Mouse (Mus musculus) ES-E14 (cell line): ENCODE measurements around the gene Pla2g6. TPM values are rescaled to one million over a fixed set of nuclear protein-coding genes. Genes with fewer than 3 reads are reported as not detected.
A peak's percentile ranks its signal among the peaks of the same experiment; 100 is the strongest.

Source experiments
- DNase-seq: peaks from one replicate; pipeline ENCODE4 v3.0.0-alpha.2; 2013; ENCODE audit warnings: low read depth, low spot score
- H3K27ac ChIP-seq: 2 replicates; pipeline ENCODE4 v1.5.1; 2012; ENCODE audit warnings: low read depth, mild to moderate bottlenecking, low read length, moderate library complexity, mixed read lengths; ENCODE audit not compliant: poor library complexity, insufficient read depth, severe bottlenecking
- H3K36me3 ChIP-seq: 2 replicates; pipeline ENCODE4 v1.6.1; 2012; ENCODE audit warnings: mild to moderate bottlenecking, low read length, moderate library complexity, mixed read lengths; ENCODE audit not compliant: control insufficient read depth, poor library complexity, insufficient read depth, severe bottlenecking
- H3K4me1 ChIP-seq, 2 experiments: fragments of 150-350 bp in 1 of 2; sonication (generic) in 1 of 2; 2 replicates each; pipeline ENCODE4 v1.6.1; 2012; ENCODE audit warnings: low read length in 2 of 2, mild to moderate bottlenecking in 1 of 2, mixed read lengths in 1 of 2; ENCODE audit not compliant: control insufficient read depth in 2 of 2, insufficient read depth in 2 of 2, poor library complexity in 1 of 2
- H3K4me3 ChIP-seq, 2 experiments: fragments of 150-350 bp in 1 of 2; sonication (generic) in 1 of 2; 2 replicates each; pipeline ENCODE4 v1.5.1; 2012; ENCODE audit warnings: low read length in 2 of 2, low read depth in 1 of 2, mild to moderate bottlenecking in 1 of 2, mixed read lengths in 1 of 2; ENCODE audit not compliant: insufficient read depth in 1 of 2, poor library complexity in 1 of 2, severe bottlenecking in 1 of 2
- H3K9ac ChIP-seq: 2 replicates; pipeline ENCODE4 v1.6.1; 2012; ENCODE audit warnings: low read depth, mild to moderate bottlenecking, low read length, mixed read lengths; ENCODE audit not compliant: poor library complexity, insufficient read depth, severe bottlenecking
- H3K9me3 ChIP-seq: fragments of 150-350 bp; sonication (generic); 2 replicates; pipeline ENCODE4 v1.6.1; 2012; ENCODE audit warnings: low read depth, mild to moderate bottlenecking, low read length; ENCODE audit not compliant: control insufficient read depth, insufficient read depth
- CHD2 ChIP-seq: IDR thresholded peaks from 2 replicates; pipeline ENCODE4 v1.6.1; 2014; ENCODE audit warnings: mild to moderate bottlenecking, low read depth, low read length, inconsistent platforms
- HCFC1 ChIP-seq: IDR thresholded peaks from 2 replicates; pipeline ENCODE4 v1.6.1; 2012; ENCODE audit warnings: low read length, inconsistent platforms, borderline replicate concordance; ENCODE audit not compliant: insufficient read depth
- MAFK ChIP-seq: IDR thresholded peaks from 2 replicates; pipeline ENCODE4 v1.6.1; 2014; ENCODE audit warnings: mild to moderate bottlenecking, low read depth, low read length, inconsistent platforms; ENCODE audit not compliant: insufficient read depth
- ZC3H11A ChIP-seq: IDR thresholded peaks from 2 replicates; pipeline ENCODE4 v1.6.1; 2012; ENCODE audit warnings: low read depth, mild to moderate bottlenecking, inconsistent platforms, low read length, borderline replicate concordance
- ZNF384 ChIP-seq: IDR thresholded peaks from 2 replicates; pipeline ENCODE4 v1.6.1; 2012; ENCODE audit warnings: low read depth, low read length, inconsistent platforms
- in situ Hi-C, 2 experiments: fragments of 600-800 bp; cut with MboI; formaldehyde crosslinking; loops; one replicate each; pipeline ENCODE4 v1.15.1; 2025; ENCODE audit warnings: low sequenced_read_pairs in 2 of 2, inconsistent platforms in 1 of 2; ENCODE audit not compliant: unreplicated experiment in 2 of 2
- total RNA-seq: library from RNA; depleted of rRNA; stranded (reverse); fragments of 300-350 nt; gene quantifications from 2 replicates; pipeline ENCODE4 v1.2.3, GENCODE M21; 2012

Gene Pla2g6
- total RNA-seq, 1 experiment, result 59.2 TPM

GRCm38 (mm10) chr15:79245321-79245720 is 82.9 kb downstream of the Pla2g6 start:
- H3K9ac ChIP-seq, result no peak overlapping the region
- H3K9me3 ChIP-seq, result no peaks in the 10 kb centered on the region
- TF ChIP-seq ZNF384 (no peak), HCFC1 (no peak), ZC3H11A (no peak), CHD2 (no peak), MAFK (no peak)
- in situ Hi-C loops, result no loop called here
- peaks cover 54% of the 10 kb centered on the region for H3K36me3 ChIP-seq
- peaks cover 2 to 3% of the 10 kb centered on the region in 2 experiments; a peak in 3 of 4 replicates for H3K4me1 ChIP-seq
- no peak overlapping the region for H3K4me3 ChIP-seq
- no peak for DNase-seq
- H3K27ac ChIP-seq, result no peak overlapping the region

- no peak overlapping the region for H3K4me3 ChIP-seq
- no peaks in the 10 kb centered on the region for H3K9me3 ChIP-seq
- peaks cover 64% of the 10 kb centered on the region for H3K36me3 ChIP-seq
- DNase-seq, result no peak
- in situ Hi-C loops, result no loop called here
- no peak overlapping the region for H3K27ac ChIP-seq
- H3K4me1 ChIP-seq, result peaks cover 2 to 3% of the 10 kb centered on the region in 2 experiments; a peak in 3 of 4 replicates
- H3K9ac ChIP-seq, result no peak overlapping the region
- TF ChIP-seq HCFC1 (no peak), ZC3H11A (no peak), MAFK (no peak), ZNF384 (no peak), CHD2 (no peak)
These were observed 83.9 kb downstream of the Pla2g6 start for GRCm38 (mm10) chr15:79244071-79244893.

- H3K27ac ChIP-seq, result peak overlapping the region; percentile 22; the same call in 1 of the 2 replicates
- no peaks in the 10 kb centered on the region for H3K9me3 ChIP-seq
- H3K4me1 ChIP-seq, result peaks cover 2 to 3% of the 10 kb centered on the region in 2 experiments; a peak in 3 of 4 replicates
- H3K36me3 ChIP-seq, result peaks cover 61% of the 10 kb centered on the region
- 0 out of 2 replicates have a peak, but pooled peaks have one; percentile 21 for TF ChIP-seq MAFK
- TF ChIP-seq CHD2, result no peak
- peak; percentile 93 for TF ChIP-seq ZC3H11A
- peak; percentile 50; the same call in 1 of the 2 replicates for TF ChIP-seq HCFC1
- 0 out of 2 replicates have a peak, but pooled peaks have one; percentile 49 for TF ChIP-seq ZNF384
- in situ Hi-C loops, result no loop called here
- H3K9ac ChIP-seq, result peak overlapping the region; percentile 46; the same call in 1 of the 2 replicates
- no peak overlapping the region for H3K4me3 ChIP-seq
- peak; percentile 97 for DNase-seq
These were observed 84.8 kb downstream of the Pla2g6 start for GRCm38 (mm10) chr15:79243234-79244042.

- peaks cover 2 to 3% of the 10 kb centered on the region in 2 experiments; a peak in 3 of 4 replicates for H3K4me1 ChIP-seq
- no peak overlapping the region for H3K27ac ChIP-seq
- H3K9me3 ChIP-seq, result no peaks in the 10 kb centered on the region
- no peak overlapping the region for H3K4me3 ChIP-seq
- H3K9ac ChIP-seq, result no peak overlapping the region
- H3K36me3 ChIP-seq, result peaks cover 61% of the 10 kb centered on the region
- no peak for DNase-seq
- TF ChIP-seq ZNF384 (no peak), ZC3H11A (no peak), MAFK (no peak), CHD2 (no peak), HCFC1 (no peak)
- in situ Hi-C loops, result no loop called here
These were observed 85.5 kb downstream of the Pla2g6 start for GRCm38 (mm10) chr15:79242574-79243233.
